ENCODE assay signal across 8 mouse cellular contexts in genomic region chr4:154159002-154159401, GRCm38 (mm10). TPM values are rescaled to one million over a fixed set of nuclear protein-coding genes. Genes with fewer than 3 reads are reported as not detected.
DNase-seq lines count a peak whose midpoint lies in the region; ATAC-seq lines count a peak whose summit lies in the region.

No protein-coding gene starts in this region.

- peak; percentile 7; the same call in 1 of the 2 replicates for ATAC-seq in frontal cortex, adult (ENCODE audit: low TSS enrichment)
- peak; percentile 14; the same call in 1 of the 2 replicates for ATAC-seq in hindbrain, embryonic 13.5 days (ENCODE audit: low FRiP score)

- H3K9me3 ChIP-seq in hindbrain, embryonic 13.5 days: no peaks in the 10 kb centered on the region

- peak overlapping the region; percentile 79 for H3K4me2 ChIP-seq in hindbrain, embryonic 13.5 days

- no peaks in the 10 kb centered on the region for H3K27me3 ChIP-seq in hindbrain, embryonic 13.5 days

- no peak overlapping the region for H3K27ac ChIP-seq in hindbrain, embryonic 13.5 days

- no peak overlapping the region for H3K9ac ChIP-seq in hindbrain, embryonic 13.5 days

- peak overlapping the region; percentile 91; the same call in 1 of the 2 replicates for H3K4me3 ChIP-seq in hindbrain, embryonic 13.5 days

- 17% methylated on average over 6 of the region's 6 CpGs for WGBS in hindbrain, embryonic 13.5 days

- peaks cover 31% of the 10 kb centered on the region for H3K4me1 ChIP-seq in hindbrain, embryonic 13.5 days (replicated peaks)

- DNase-seq in Muller cell, postnatal 12 days (ENCODE audit: inconsistent ontology term): peak; percentile 67
- DNase-seq in cerebellum, adult 9-10 months: peak; percentile 93
- DNase-seq in layer of hippocampus, postnatal 14 days (ENCODE audit: low spot score in 2 of 2): peak; percentile 85 to 89
- peak; percentile 93 for DNase-seq in lung, postnatal 10 days
- DNase-seq in retina, embryonic 14.5 days (ENCODE audit: low spot score): peak; percentile 94
- peak; percentile 92 for DNase-seq in thymus, postnatal 4 days

- peaks cover 50% of the 10 kb centered on the region for H3K36me3 ChIP-seq in hindbrain, embryonic 13.5 days

RNA-seq across cellular contexts. Expression of gene Tprgl, which starts 1.5 kb away (rescaled TPM):
- 160 and 169 TPM in 2 replicates for polyA plus RNA-seq in hindbrain, embryonic 13.5 days (2015; fragmentation: Nextera tagmentation; extraction: Ambion mirVana)
- 100 to 1,000 TPM; 156 to 166 TPM for total RNA-seq in layer of hippocampus, postnatal 14 days (2021)

RNA-seq across cellular contexts. Expression of gene Megf6, which starts 11.5 kb away (rescaled TPM):
- 9.6 and 10.2 TPM in 2 replicates for polyA plus RNA-seq in hindbrain, embryonic 13.5 days (2015; fragmentation: Nextera tagmentation; extraction: Ambion mirVana)
- total RNA-seq in layer of hippocampus, postnatal 14 days (2021): 10 to 100 TPM in 1 of 2 experiments, 1 to 10 TPM in 1; 9.4 to 11.6 TPM

RNA-seq across cellular contexts. Expression of gene Wrap73, which starts 16.8 kb away (rescaled TPM):
- 46.0 and 47.3 TPM in 2 replicates for polyA plus RNA-seq in hindbrain, embryonic 13.5 days (2015; fragmentation: Nextera tagmentation; extraction: Ambion mirVana)
- total RNA-seq in layer of hippocampus, postnatal 14 days (2021): 10 to 100 TPM; 29.7 to 36.1 TPM

RNA-seq across cellular contexts. Expression of gene Trp73, which starts 19.0 kb away (rescaled TPM):
- 0.36 and 0.97 TPM in 2 replicates for polyA plus RNA-seq in hindbrain, embryonic 13.5 days (2015; fragmentation: Nextera tagmentation; extraction: Ambion mirVana)
- 1 to 10 TPM; 3.8 to 4.0 TPM for total RNA-seq in layer of hippocampus, postnatal 14 days (2021)
